Mouse (Mus musculus): ENCODE results near the gene Epha10. TPM values are rescaled to one million over a fixed set of nuclear protein-coding genes. Genes with fewer than 3 reads are reported as not detected.
A peak's percentile ranks its signal among the peaks of the same experiment; 100 is the strongest.
"Not testable (repeated sequence)": the region's sequence is repeated elsewhere in the genome, so short reads cannot be mapped to it uniquely, and the experiment has no call there.

Gene Epha10
- polyA plus RNA-seq, 1 experiment from 2014 or later: 1.9 TPM

DNA sequence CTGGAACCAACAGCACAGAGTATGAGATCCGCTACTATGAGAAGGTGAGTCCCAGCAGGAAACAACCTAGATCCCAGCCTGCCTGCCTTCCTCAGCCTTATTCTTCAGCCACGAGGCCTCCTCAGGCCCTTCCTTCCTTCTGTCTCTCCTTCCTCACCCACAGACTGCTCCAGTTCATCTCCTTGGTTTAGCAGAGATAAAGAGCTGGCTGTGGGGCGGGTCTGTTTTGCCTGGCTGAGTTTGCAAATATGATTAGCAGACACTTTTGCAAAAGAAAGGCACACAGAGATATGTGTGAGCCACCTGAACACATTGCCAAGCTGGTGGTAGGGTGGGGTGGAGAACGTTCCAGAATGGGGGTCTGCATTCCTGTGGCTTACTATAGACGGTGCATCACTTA lies 19.2 kb downstream of the Epha10 start:
- no peak for ATAC-seq (ENCODE audit: low FRiP score)
- H3K27ac ChIP-seq: no peak overlapping the region
- H3K9ac ChIP-seq: no peak overlapping the region
- no peaks in the 10 kb centered on the region for H3K36me3 ChIP-seq (replicated peaks)
- H3K9me3 ChIP-seq: no peaks in the 10 kb centered on the region
- WGBS: 64% methylated on average over 5 of the region's 5 CpGs
- peaks cover 43% of the 10 kb centered on the region for H3K27me3 ChIP-seq
- H3K4me1 ChIP-seq: peaks cover 37% of the 10 kb centered on the region
- no peak overlapping the region for H3K4me3 ChIP-seq (replicated peaks)
- H3K4me2 ChIP-seq: no peak overlapping the region

DNA sequence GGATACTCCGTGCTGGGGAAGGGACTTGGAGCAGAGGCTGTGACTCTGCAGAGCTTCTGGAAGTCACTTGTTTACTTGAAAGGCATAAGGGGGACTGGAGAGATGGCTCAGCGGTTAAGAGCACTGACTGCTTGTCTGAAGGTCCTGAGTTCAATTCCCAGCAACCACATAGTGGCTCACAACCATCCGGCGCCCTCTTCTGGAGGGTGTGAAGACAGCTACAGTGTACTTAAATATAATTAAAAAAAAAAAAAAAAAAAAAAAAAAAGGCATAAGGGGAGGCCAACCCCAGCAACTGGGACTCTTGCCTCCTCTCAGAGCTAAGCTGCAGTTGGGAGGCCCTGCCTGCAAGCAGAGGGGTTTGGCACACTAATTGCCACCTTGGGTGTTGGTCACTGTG lies 24.7 kb downstream of the Epha10 start:
- Histone ChIP-seq H3K9me3 (no peaks in the 10 kb centered on the region), H3K4me2 (no peak overlapping the region), H3K36me3 (replicated peaks) (no peaks in the 10 kb centered on the region), H3K4me3 (replicated peaks) (no peak overlapping the region), H3K4me1 (peaks cover 25% of the 10 kb centered on the region), H3K27ac (peak overlapping the region; percentile 92), H3K9ac (no peak overlapping the region), H3K27me3 (peaks cover 5% of the 10 kb centered on the region; the same call in 1 of the 2 replicates)
- ATAC-seq (ENCODE audit: low FRiP score): no peak
- WGBS: 64% methylated on average over 4 of the region's 4 CpGs

DNA sequence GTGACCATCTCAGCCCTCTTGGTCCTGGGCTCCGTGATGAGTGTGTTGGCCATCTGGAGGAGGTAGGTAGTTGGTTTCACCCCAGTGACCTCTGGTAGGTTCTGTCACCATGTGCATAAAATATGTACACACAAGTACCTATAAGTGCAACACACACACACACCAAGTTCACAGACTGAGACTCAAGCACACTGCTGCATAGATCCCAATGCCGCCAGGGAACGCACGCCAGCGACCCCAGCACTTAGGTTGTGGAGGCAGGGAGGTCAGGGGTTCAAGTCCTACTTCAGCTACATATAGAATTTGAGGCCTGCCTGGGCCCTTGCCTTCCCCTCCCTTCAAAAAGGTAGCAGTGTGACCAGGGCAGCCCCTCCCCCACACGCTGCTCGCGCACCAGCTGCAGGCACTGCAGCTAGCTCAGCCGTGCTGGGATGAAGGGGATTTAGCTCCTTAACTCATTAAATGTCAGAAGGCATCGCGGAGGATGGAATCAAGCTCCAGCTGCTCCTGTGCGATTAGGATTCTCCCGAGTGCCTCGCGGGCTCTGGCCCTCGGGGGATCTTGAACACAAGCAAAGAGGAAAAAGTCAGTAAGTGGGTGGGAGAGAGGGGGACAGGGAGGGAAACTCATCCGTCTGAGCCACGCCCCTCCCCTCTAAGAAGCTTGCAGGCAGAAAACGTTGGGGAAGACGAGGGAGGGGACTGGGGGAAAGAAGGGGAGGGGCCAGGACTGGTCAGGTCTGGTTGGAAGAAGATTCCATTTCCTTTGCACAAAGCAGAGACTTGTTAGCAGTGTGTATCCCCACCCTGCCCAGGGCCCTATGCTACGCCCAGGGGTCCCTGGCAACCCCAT lies 25.5 kb downstream of the Epha10 start:
- Histone ChIP-seq H3K4me2 (peak overlapping the region; percentile 54), H3K4me3 (replicated peaks) (peak overlapping the region; percentile 28), H3K27ac (peak overlapping the region; percentile 92), H3K9me3 (no peaks in the 10 kb centered on the region), H3K4me1 (peaks cover 25% of the 10 kb centered on the region), H3K36me3 (replicated peaks) (no peaks in the 10 kb centered on the region), H3K9ac (peak overlapping the region; percentile 42), H3K27me3 (peaks cover 5% of the 10 kb centered on the region; the same call in 1 of the 2 replicates)
- ATAC-seq (ENCODE audit: low FRiP score): peak; percentile 83
- WGBS: 2% methylated on average over 21 of the region's 21 CpGs

DNA sequence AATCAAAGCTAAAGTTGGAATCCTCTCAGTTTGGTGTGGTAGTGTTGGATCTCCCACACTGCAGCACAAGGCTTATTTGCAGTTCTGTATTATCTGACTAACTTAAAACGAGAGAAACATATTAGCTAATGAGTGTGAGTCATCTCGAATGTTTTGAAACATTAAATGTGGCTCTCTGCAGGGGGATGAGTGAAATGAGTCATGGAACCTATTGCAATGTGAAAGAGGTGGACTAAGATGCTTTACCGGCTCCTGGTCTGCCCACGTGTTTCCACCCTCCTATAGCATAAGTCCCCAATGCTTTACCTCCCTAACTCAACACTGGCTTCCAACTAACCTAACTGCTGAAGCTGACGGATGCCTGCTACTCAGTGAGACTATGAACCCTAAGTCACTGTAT lies 47.4 kb downstream of the Epha10 start:
- WGBS: 87% methylated on average over 5 of the region's 5 CpGs
- Histone ChIP-seq H3K9me3 (no peaks in the 10 kb centered on the region), H3K27ac (no peak overlapping the region), H3K4me1 (no peaks in the 10 kb centered on the region), H3K4me3 (replicated peaks) (no peak overlapping the region), H3K9ac (no peak overlapping the region), H3K4me2 (no peak overlapping the region), H3K36me3 (replicated peaks) (peaks cover 76% of the 10 kb centered on the region), H3K27me3 (no peaks in the 10 kb centered on the region)
- ATAC-seq (ENCODE audit: low FRiP score): no peak

DNA sequence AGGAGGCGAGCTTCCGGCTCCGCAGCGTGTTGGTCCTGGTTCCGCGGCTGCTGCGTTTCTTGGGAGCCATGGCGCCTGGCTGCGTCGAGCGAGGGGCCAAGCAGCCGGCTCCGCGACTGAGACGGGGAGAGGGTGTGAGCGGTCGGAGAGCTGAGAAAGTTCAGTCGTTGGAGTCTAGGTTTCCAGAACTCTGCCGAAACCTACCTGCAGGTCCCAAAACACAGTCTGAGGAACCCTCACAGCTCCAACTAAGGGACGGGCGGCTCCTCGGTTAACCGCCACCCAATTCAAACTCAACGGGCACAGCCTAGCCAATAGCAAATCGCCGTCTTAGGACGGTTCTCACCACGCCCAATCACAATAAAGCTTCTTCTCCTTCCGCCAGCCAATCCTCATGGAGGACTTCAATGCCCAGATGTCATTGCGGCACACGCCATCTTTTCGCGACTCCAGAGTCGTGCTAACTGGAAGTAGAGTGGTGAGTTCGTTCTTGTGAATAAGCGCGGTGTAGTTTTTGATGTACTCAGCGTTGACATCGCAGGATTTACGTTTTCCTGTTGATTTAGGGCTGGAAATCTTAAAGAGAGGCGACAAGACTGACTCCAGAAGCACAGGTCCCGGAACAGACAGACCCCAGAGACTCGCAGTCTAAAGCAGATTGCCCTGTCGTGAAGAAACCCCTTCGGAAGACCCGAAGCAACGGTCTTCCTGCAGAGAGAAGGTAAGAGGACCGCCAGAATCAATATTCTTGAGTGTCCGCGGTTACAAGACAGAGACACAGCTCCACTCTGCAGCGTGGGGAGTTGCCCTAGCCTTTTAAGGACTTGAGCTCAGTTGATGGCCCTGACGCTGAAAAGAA lies 56.1 kb downstream of the Epha10 start, which contains the start of gene 9930104L06Rik:
Gene 9930104L06Rik (plus strand): TSS at position 436 of the 859 bp plus-strand sequence.
- H3K9me3 ChIP-seq: no peaks in the 10 kb centered on the region
- WGBS: under 1% methylated on average over 52 of the region's 52 CpGs
- peak; percentile 100 for ATAC-seq (ENCODE audit: low FRiP score)
- H3K4me1 ChIP-seq: peaks cover 27% of the 10 kb centered on the region
- H3K4me3 ChIP-seq (replicated peaks): peak within 1 kb of the TSS; percentile 89
- peak within 1 kb of the TSS; percentile 92 for H3K4me2 ChIP-seq
- peaks cover 28% of the 10 kb centered on the region for H3K36me3 ChIP-seq (replicated peaks)
- H3K9ac ChIP-seq: peak within 1 kb of the TSS; percentile 80
- H3K27ac ChIP-seq: peak within 1 kb of the TSS; percentile 74
- H3K27me3 ChIP-seq: no peaks in the 10 kb centered on the region

DNA sequence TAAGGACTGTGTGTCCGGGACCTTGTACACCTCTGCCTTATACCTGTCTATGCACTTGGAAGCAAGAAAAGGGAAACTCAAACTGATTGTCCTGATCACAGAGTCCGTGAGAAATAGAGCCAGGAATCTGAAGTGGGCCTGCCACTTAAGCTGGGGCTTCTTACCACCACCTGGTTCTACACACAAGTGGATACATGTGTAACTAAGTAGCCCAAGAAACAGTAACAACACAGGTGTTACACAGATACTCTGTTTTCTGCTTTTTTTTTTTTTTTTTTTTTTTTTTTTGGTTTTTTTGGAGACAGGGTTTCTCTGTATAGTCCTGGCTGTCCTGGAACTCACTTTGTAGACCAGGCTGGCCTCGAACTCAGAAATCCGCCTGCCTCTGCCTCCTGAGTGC lies 58.5 kb downstream of the Epha10 start, which contains the start of gene Cdca8:
Gene Cdca8 (minus strand): TSS at position 101 of the 400 bp plus-strand sequence.
- not testable (repeated sequence) for H3K27ac ChIP-seq; H3K9ac ChIP-seq; ATAC-seq (ENCODE audit: low FRiP score); H3K9me3 ChIP-seq; H3K27me3 ChIP-seq; H3K4me3 ChIP-seq (replicated peaks)
- 96% methylated on average over 4 of the region's 4 CpGs for whole genome bisulfite sequencing
- Histone ChIP-seq H3K4me1 (peaks cover 27% of the 10 kb centered on the region), H3K36me3 (replicated peaks) (peaks cover 37% of the 10 kb centered on the region), H3K4me2 (peak within 1 kb of the TSS; percentile 92; the same call in 1 of the 2 replicates)

DNA sequence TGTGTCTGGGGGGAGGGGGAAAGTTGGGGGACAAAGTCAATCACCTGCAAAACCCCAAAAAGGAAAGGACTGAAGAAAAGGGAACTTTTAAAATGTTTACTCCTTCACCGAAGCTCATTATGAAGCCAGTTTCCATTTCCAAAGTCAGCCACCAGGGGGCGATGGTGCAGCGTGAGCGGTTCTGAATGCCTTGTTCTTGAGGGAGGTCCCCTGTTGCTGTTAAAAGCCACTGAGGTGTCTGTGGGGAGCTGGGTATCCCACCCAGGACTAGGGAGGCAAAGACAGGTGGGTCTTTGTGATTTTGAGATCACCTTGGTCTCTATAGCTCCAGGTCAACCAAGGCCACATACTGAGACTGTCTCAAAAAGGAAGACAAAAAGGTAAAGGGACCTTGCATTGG lies 62.3 kb downstream of the Epha10 start:
- no peaks in the 10 kb centered on the region for H3K9me3 ChIP-seq
- no peak overlapping the region for H3K4me2 ChIP-seq
- no peak overlapping the region for H3K4me3 ChIP-seq (replicated peaks)
- peaks cover 37% of the 10 kb centered on the region for H3K36me3 ChIP-seq (replicated peaks)
- peaks cover 4% of the 10 kb centered on the region; the same call in 1 of the 2 replicates for H3K4me1 ChIP-seq
- no peak overlapping the region for H3K27ac ChIP-seq
- no peaks in the 10 kb centered on the region for H3K27me3 ChIP-seq
- WGBS: 4% methylated on average over 4 of the region's 4 CpGs
- ATAC-seq (ENCODE audit: low FRiP score): no peak; the same call in 1 of the 2 replicates
- H3K9ac ChIP-seq: no peak overlapping the region

DNA sequence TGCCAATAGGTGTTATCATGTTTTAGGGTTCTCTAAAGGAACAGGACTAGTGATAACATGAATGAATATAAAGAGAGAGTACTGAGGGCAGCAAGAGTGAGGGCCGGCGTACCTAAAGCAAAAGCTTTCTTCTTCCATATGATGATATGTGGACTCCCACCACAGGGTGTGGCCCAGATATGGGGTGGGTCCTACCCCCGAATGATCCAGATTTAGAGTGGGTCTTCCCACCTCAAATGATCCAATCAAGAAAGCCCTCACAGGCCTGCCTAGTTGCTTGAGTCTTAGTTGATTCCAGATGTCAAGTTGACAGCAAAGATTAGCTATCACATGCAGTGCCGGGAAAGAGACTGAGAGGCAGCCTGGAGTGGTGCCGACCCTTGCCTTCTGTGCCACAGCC lies 63.1 kb downstream of the Epha10 start:
- no peak overlapping the region for H3K9ac ChIP-seq
- H3K4me1 ChIP-seq: no peaks in the 10 kb centered on the region
- no peak overlapping the region for H3K27ac ChIP-seq
- H3K36me3 ChIP-seq (replicated peaks): peaks cover 32% of the 10 kb centered on the region
- H3K4me2 ChIP-seq: no peak overlapping the region
- no peak for ATAC-seq (ENCODE audit: low FRiP score)
- no peaks in the 10 kb centered on the region for H3K9me3 ChIP-seq
- H3K4me3 ChIP-seq (replicated peaks): no peak overlapping the region
- WGBS: 89% methylated on average over 5 of the region's 5 CpGs
- no peaks in the 10 kb centered on the region for H3K27me3 ChIP-seq

DNA sequence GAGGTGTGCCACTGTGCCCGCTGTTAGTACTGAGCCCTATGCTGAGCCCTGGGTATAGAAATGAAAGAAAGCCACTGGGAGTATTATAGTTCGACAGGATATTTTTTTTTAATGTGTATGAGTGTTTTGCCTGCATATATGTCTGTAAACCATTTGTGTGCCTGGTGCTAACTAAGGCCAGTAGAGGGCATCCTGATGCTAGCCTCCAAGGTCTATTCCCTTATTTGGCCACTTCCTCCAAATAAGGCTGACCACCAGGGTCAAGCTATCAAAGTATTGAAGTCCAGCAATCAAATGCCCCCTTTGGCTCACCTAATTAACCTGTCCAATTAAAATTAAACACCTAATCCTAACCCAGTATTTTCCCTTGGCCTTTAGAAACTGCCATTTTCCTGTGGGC lies 64.3 kb downstream of the Epha10 start:
- Histone ChIP-seq H3K4me3 (replicated peaks) (no peak overlapping the region), H3K4me1 (no peaks in the 10 kb centered on the region), H3K27ac (no peak overlapping the region), H3K9ac (no peak overlapping the region), H3K4me2 (no peak overlapping the region), H3K36me3 (replicated peaks) (peaks cover 23% of the 10 kb centered on the region), H3K27me3 (no peaks in the 10 kb centered on the region), H3K9me3 (no peaks in the 10 kb centered on the region)
- WGBS: 61% methylated on average over 2 of the region's 2 CpGs
- no peak for ATAC-seq (ENCODE audit: low FRiP score)

DNA sequence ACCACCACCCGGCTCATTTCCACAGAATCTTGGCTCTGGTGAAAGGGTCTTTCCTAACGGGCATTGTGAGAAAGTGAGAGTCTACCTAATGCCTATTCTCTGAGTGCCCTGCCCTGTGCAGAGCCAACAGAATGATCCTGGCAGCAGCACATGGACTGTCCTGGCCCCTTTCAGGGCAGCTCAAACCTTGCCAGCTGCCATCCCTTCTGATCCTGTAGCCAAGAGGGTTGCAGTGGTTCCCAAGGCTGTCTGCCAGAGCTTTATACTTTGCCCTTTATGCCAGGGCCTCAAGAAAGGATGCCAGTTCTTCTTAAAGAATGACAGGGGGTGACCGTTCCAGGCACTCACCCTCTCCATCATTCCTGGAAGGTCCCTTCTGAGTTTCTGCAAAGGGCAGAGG lies 68.8 kb downstream of the Epha10 start:
- Histone ChIP-seq H3K4me2 (no peak overlapping the region), H3K9me3 (no peaks in the 10 kb centered on the region), H3K4me3 (replicated peaks) (no peak overlapping the region), H3K27ac (no peak overlapping the region), H3K9ac (no peak overlapping the region), H3K4me1 (no peaks in the 10 kb centered on the region), H3K36me3 (replicated peaks) (no peaks in the 10 kb centered on the region), H3K27me3 (no peaks in the 10 kb centered on the region)
- 78% methylated on average over 3 of the region's 3 CpGs for WGBS
- ATAC-seq (ENCODE audit: low FRiP score): no peak

DNA sequence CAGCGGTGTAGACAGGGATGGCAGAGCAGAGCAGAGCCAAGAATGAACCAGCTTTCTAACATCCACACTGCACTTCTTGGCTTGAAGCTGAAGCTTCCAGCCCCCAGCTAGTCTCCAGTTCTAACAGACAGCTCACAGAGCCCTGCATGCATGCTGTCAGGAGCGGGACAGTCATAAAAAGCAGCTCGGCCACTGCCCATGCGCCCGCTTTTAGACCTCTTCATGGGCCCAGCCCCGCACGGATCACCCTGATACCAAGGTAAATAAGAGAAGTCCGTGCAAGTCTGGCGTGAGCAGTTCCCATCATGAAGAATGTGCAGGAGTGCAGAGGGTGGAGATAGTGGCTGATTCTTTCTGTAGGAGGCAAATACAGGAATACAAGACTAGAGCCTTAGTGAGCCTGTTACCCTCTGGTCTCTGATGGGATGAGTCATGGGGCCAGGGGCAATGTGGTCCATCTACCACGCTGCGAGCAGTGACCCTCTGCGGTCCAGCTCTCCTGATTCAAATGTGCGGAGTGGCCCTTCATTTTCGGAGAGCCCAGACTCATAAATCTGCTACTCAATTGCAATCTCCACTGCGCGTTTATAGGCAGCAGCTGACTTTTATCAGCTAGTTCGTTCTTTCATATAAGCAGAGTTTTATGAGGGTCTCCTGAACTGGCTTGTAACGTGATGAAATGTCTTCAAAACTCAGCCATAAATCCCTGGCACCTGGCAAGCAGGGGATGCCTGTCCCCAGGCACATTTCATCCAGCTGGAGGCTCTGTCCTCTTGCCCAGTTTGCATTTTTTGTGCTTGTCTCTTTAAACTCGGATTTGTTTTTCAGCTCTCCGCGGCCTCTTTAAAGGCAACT lies 69.7 kb downstream of the Epha10 start:
- Histone ChIP-seq H3K4me2 (no peak overlapping the region), H3K27ac (0 out of 2 replicates have a peak overlapping the region, but pooled peaks have one; percentile 13), H3K4me1 (no peaks in the 10 kb centered on the region), H3K9me3 (no peaks in the 10 kb centered on the region), H3K36me3 (replicated peaks) (no peaks in the 10 kb centered on the region), H3K9ac (no peak overlapping the region), H3K27me3 (no peaks in the 10 kb centered on the region), H3K4me3 (replicated peaks) (no peak overlapping the region)
- 89% methylated on average over 21 of the region's 21 CpGs for WGBS
- ATAC-seq (ENCODE audit: low FRiP score): no peak
